Mouse (Mus musculus): ENCODE results near the gene Utp4. TPM values are rescaled to one million over a fixed set of nuclear protein-coding genes. Genes with fewer than 3 reads are reported as not detected.

Utp4 gene
- polyA plus RNA-seq, 1 experiment from 2014 or later = 59.1 TPM

DNA sequence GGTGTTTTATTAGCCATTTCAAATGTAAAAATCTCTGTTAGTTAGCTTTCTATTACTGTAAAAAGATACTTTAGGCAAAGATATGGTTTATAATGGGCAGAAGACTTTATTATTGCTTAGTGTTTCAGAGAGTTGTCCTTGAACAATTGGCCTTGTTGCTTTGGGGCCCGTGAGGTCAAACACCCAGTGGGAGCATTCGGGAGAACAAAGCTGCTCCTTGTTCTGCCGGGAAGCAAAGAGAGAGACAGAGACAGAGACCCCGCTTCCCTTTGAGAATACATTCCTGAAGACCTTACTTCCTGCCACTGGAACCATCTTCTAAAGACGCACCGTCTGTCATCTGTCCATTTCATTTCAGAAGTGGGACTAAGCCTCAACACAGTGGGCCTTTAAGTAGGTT, 69.9 kb downstream of the Utp4 start:
- H3K9me3 ChIP-seq (replicated peaks; ENCODE audit: control insufficient read depth, low read length) = no peaks in the 10 kb centered on the region

GRCm38 (mm10) chr8:106964573-106964972, 71.1 kb downstream of the Utp4 start:
- Histone ChIP-seq H3K4me2 (ENCODE audit: low read depth, low read length) (no peak overlapping the region), H3K4me1 (ENCODE audit: control insufficient read depth, insufficient read depth, low read length) (0 out of 2 replicates have a peak, but pooled peaks cover 4% of the 10 kb centered on the region), H3K9me3 (replicated peaks; ENCODE audit: control insufficient read depth, low read length) (no peaks in the 10 kb centered on the region), H3K27ac (ENCODE audit: low read length) (no peak overlapping the region), H3K36me3 (ENCODE audit: control insufficient read depth, insufficient read depth, low read length) (no peaks in the 10 kb centered on the region), H3K4me3 (replicated peaks; ENCODE audit: low read length) (no peak overlapping the region), H3K27me3 (ENCODE audit: control insufficient read depth, insufficient read depth, low read length) (no peaks in the 10 kb centered on the region), H3K9ac (ENCODE audit: low read length) (no peak overlapping the region)
- ATAC-seq (ENCODE audit: insufficient read depth, low FRiP score) = no peak
- 52% methylated on average over 4 of the region's 4 CpGs for WGBS

More for the DNA sequence above, 69.9 kb downstream of the Utp4 start:
- no peak for ATAC-seq (ENCODE audit: insufficient read depth, low FRiP score)
- H3K4me1 ChIP-seq (ENCODE audit: control insufficient read depth, insufficient read depth, low read length) = 0 out of 2 replicates have a peak, but pooled peaks cover 4% of the 10 kb centered on the region
- no peaks in the 10 kb centered on the region for H3K36me3 ChIP-seq (ENCODE audit: control insufficient read depth, insufficient read depth, low read length)
- no peak overlapping the region for H3K9ac ChIP-seq (ENCODE audit: low read length)
- no peak overlapping the region for H3K4me2 ChIP-seq (ENCODE audit: low read depth, low read length)
- WGBS = 67% methylated on average over 6 of the region's 6 CpGs
- no peak overlapping the region for H3K4me3 ChIP-seq (replicated peaks; ENCODE audit: low read length)
- no peak overlapping the region for H3K27ac ChIP-seq (ENCODE audit: low read length)
- no peaks in the 10 kb centered on the region for H3K27me3 ChIP-seq (ENCODE audit: control insufficient read depth, insufficient read depth, low read length)

DNA sequence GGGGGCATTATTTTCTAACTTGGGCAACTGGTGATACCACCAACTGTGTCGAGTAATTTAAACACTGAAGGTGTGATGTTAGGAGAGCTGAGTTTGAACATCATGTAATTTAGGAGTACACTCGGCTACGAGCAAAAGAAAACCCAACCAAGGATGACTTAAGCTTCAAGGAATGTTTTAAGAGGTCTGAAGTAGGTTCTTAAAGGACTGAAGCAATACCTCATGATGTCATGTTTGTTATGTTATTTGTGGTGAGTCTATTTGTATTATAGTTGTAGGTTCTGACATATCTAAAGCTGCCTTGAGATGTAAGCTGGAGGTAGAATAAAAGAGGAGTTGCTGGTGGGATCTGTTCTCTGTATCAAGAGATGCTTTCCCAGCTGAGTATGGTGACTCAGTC, 76.5 kb downstream of the Utp4 start:
- no peak overlapping the region for H3K9ac ChIP-seq (ENCODE audit: low read length)
- H3K27ac ChIP-seq (ENCODE audit: low read length) = no peak overlapping the region
- H3K9me3 ChIP-seq (replicated peaks; ENCODE audit: control insufficient read depth, low read length) = no peaks in the 10 kb centered on the region
- H3K4me1 ChIP-seq (ENCODE audit: control insufficient read depth, insufficient read depth, low read length) = peaks cover 11% of the 10 kb centered on the region; the same call in 1 of the 2 replicates
- no peaks in the 10 kb centered on the region for H3K27me3 ChIP-seq (ENCODE audit: control insufficient read depth, insufficient read depth, low read length)
- no peak for ATAC-seq (ENCODE audit: insufficient read depth, low FRiP score)
- no peak overlapping the region for H3K4me2 ChIP-seq (ENCODE audit: low read depth, low read length)
- no peak overlapping the region for H3K4me3 ChIP-seq (replicated peaks; ENCODE audit: low read length)
- WGBS = 63% methylated on average over 3 of the region's 3 CpGs
- no peaks in the 10 kb centered on the region for H3K36me3 ChIP-seq (ENCODE audit: control insufficient read depth, insufficient read depth, low read length)

DNA sequence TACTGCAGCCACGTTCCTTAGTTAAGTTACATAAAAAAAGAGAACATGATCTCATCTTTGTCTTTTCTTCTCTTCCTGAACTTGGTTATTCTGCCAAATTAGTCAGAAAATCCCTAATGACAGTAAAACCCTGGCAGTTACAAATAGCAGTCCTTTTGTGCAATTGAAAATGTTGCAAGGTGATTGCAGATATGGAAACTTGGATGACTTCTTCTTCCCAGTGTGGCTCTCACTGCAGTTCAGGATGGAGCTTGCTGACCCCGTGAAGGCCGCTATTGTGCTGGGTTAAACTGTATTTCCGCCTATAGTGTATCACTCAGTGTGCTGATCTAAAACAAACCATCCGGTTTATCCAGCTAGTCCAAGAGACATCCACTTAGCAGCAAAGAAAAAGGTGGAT, 78.5 kb downstream of the Utp4 start:
- Histone ChIP-seq H3K4me2 (ENCODE audit: low read depth, low read length) (no peak overlapping the region), H3K9me3 (replicated peaks; ENCODE audit: control insufficient read depth, low read length) (no peaks in the 10 kb centered on the region), H3K4me1 (ENCODE audit: control insufficient read depth, insufficient read depth, low read length) (peaks cover 16% of the 10 kb centered on the region; the same call in 1 of the 2 replicates), H3K9ac (ENCODE audit: low read length) (no peak overlapping the region), H3K4me3 (replicated peaks; ENCODE audit: low read length) (no peak overlapping the region), H3K36me3 (ENCODE audit: control insufficient read depth, insufficient read depth, low read length) (no peaks in the 10 kb centered on the region), H3K27me3 (ENCODE audit: control insufficient read depth, insufficient read depth, low read length) (no peaks in the 10 kb centered on the region), H3K27ac (ENCODE audit: low read length) (peak overlapping the region; percentile 33; the same call in 1 of the 2 replicates)
- WGBS = 52% methylated on average over 5 of the region's 5 CpGs
- ATAC-seq (ENCODE audit: insufficient read depth, low FRiP score) = no peak

Other genes with a start within 250 kb of the Utp4 start
- gene Tango6, start 210.6 kb upstream of the Utp4 start, polyA plus RNA-seq (2015; fragmentation: Nextera tagmentation; extraction: Ambion mirVana) = 8.6 and 9.4 TPM in 2 replicates
- gene Has3, start 23.4 kb upstream of the Utp4 start, polyA plus RNA-seq (2015; fragmentation: Nextera tagmentation; extraction: Ambion mirVana) = 0.81 and 0.96 TPM in 2 replicates
- gene Sntb2, start 42.1 kb downstream of the Utp4 start, polyA plus RNA-seq (2015; fragmentation: Nextera tagmentation; extraction: Ambion mirVana) = 8.7 and 11.8 TPM in 2 replicates
- gene Vps4a, start 137.6 kb downstream of the Utp4 start, polyA plus RNA-seq (2015; fragmentation: Nextera tagmentation; extraction: Ambion mirVana) = 60.6 and 62.1 TPM in 2 replicates
- 35.3 and 35.7 TPM in 2 replicates for gene Pdf, start 155.0 kb downstream of the Utp4 start, polyA plus RNA-seq (2015; fragmentation: Nextera tagmentation; extraction: Ambion mirVana)
- 24.8 and 27.1 TPM in 2 replicates for gene Cog8, start 163.1 kb downstream of the Utp4 start, polyA plus RNA-seq (2015; fragmentation: Nextera tagmentation; extraction: Ambion mirVana)
- 63.5 and 79.8 TPM in 2 replicates for gene Nip7, start 163.2 kb downstream of the Utp4 start, polyA plus RNA-seq (2015; fragmentation: Nextera tagmentation; extraction: Ambion mirVana)
- 82.3 and 84.1 TPM in 2 replicates for gene Tmed6, start 172.0 kb downstream of the Utp4 start, polyA plus RNA-seq (2015; fragmentation: Nextera tagmentation; extraction: Ambion mirVana)
- 13.1 and 14.0 TPM in 2 replicates for gene Terf2, start 202.9 kb downstream of the Utp4 start, polyA plus RNA-seq (2015; fragmentation: Nextera tagmentation; extraction: Ambion mirVana)